Mouse (Mus musculus): Measurements from ENCODE around the gene Polr3e. TPM values are rescaled to one million over a fixed set of nuclear protein-coding genes. Genes with fewer than 3 reads are reported as not detected.

Gene Polr3e
- 10 to 100 TPM; 26.3 to 27.0 TPM for total RNA-seq (2021)
- long read RNA-seq, experiment 1, full-length matches to known transcripts: 8 of 18 reads
- long read RNA-seq, experiment 1, partial matches to known transcripts: 7 of 18 reads
- long read RNA-seq, experiment 1, other reads (novel, unspliced or antisense): 3 of 18 reads
- long read RNA-seq, experiment 2, full-length matches to known transcripts: 8 of 20 reads
- long read RNA-seq, experiment 2, partial matches to known transcripts: 4 of 20 reads
- long read RNA-seq, experiment 2, other reads (novel, unspliced or antisense): 8 of 20 reads

- peak; percentile 99 to 100 for DNase-seq (ENCODE audit: low spot score in 2 of 2)
- peak within 1 kb of the TSS; percentile 95 for H3K4me3 ChIP-seq
- TF ChIP-seq CTCF (conservative IDR thresholded peaks at IDR 0.05): peak; percentile 97
- peak within 1 kb of the TSS; percentile 86 for H3K27ac ChIP-seq
These were observed at the start of gene Polr3e for GRCm38 (mm10) chr7:120917592-120918461. Gene Polr3e, plus strand, starts transcription at chr7:120917744.

DNA sequence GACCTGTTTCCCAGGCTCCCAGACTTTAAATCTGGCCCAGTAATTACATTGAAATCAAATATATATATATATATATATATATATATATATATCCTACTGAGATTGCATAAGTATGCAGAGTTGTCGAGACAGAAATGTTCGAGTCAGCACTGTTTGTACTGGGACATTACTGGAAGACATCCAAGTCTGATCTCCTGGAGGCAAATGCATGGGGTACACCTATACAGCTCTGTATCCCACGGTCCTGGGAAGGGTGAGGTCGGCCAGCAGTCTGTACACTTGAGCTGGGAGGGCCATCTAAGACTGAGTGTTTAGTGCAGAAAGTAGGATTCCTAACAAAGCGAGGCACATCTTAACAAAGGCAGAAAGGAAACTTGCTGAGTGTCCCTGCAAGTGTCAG, 47.7 kb upstream of the Polr3e start:
- no peak for TF ChIP-seq CTCF (conservative IDR thresholded peaks at IDR 0.05)
- H3K4me3 ChIP-seq: no peak overlapping the region
- H3K27ac ChIP-seq: no peak overlapping the region
- DNase-seq (ENCODE audit: low spot score in 2 of 2): no peak

DNA sequence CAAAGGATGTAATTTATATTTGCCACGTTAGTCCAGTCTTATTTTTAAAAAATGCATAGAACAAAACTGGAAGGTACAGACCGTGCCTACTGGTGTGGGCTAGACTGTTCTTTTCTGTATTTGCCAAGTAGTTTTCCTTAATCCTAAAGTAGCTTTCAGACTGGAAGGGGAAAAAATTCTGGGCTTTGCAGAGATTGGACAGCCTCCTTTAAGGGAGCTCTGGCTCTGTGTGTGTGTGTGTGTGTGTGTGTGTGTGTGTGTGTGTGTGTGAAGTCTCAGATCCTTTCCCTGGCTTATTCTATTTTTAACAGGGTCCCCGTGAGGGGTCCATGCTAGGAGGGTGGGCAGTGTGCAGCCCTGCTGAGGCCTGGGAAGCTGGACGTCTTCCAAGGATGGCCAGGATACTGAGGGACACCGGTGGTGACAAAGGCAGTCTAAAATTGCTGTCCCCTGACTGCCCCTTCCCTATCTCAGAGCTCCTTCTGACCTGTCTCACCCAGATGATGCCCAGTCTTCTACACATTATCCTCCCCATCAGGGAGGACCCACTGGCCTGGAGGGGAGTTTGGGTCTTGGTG, 47.0 kb upstream of the Polr3e start:
- Histone ChIP-seq H3K4me3 (no peak overlapping the region), H3K27ac (no peak overlapping the region)
- no peak for DNase-seq (ENCODE audit: low spot score in 2 of 2)
- TF ChIP-seq CTCF (conservative IDR thresholded peaks at IDR 0.05): no peak

- TF ChIP-seq CTCF (conservative IDR thresholded peaks at IDR 0.05): no peak
- Histone ChIP-seq H3K27ac (no peak overlapping the region), H3K4me3 (no peak overlapping the region)
- DNase-seq (ENCODE audit: low spot score in 2 of 2): no peak
These were observed 44.5 kb upstream of the Polr3e start for GRCm38 (mm10) chr7:120873083-120873482.

DNA sequence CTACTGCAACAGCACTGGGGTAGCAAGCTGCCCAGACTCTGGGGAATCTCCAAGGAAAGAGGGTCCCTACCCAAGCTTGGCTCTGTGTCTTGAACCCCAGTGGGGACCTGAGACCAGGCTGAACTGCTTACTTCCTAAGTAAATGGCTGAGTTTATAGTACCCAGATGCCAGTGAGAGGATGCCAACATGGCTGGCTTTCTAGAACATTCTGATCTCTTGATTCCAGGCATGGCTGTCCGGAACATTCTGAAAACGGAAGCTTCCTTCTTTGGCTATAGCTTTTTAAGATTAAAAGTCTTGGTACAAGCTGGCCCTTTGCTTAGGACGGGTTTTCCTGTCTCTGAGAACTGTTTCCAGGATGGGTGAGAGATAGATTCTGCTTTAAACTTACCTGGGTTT, 43.5 kb upstream of the Polr3e start:
- Histone ChIP-seq H3K4me3 (no peak overlapping the region), H3K27ac (no peak overlapping the region)
- no peak for TF ChIP-seq CTCF (conservative IDR thresholded peaks at IDR 0.05)
- DNase-seq (ENCODE audit: low spot score in 2 of 2): no peak

- no peak for TF ChIP-seq CTCF (conservative IDR thresholded peaks at IDR 0.05)
These were observed 42.6 kb upstream of the Polr3e start for GRCm38 (mm10) chr7:120874764-120875539.

DNA sequence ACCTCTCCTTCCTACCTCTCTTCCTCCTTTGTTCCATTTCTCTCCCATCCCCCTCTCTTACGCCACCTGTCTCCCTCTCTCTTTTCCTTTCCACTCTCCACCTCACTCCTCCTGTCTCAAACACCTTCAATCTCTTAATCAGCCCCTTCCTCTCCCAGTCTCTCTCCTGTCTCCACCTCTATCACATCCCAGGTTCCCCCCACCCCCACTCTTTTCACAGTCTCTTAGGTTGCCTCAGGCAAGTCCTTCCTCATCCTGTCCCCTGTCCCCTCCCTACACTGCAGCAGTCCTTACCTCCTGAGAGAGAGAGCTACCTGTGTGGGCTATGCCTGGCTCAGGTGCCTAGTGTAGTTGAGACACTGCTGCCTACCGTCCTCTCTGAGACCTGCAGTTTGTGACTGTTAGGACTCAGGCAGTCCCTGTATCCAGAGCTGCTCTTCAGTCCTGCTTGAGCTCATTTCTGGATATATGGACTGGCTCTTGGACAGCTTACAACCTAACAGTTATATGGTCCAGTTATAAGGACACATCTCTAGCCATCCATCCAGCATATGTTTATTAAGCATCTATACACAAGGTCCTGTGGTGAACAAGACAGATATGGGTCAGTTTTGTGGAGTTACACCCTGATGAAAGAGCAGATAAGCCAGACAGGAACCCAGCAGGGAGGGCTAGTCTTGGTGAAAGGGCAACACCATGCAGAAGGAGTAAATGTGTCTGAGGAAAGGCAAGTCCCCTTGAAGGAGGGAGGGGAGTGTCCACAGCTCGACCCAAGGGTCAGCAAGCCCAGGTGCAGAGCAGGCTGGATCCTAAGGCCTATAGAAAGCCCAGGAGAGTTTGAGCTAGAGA, 41.8 kb upstream of the Polr3e start:
- DNase-seq (ENCODE audit: low spot score in 2 of 2): no peak
- no peak overlapping the region for H3K27ac ChIP-seq
- no peak for TF ChIP-seq CTCF (conservative IDR thresholded peaks at IDR 0.05)
- no peak overlapping the region for H3K4me3 ChIP-seq

More at GRCm38 (mm10) chr7:120874764-120875539, 42.6 kb upstream of the Polr3e start:
- DNase-seq (ENCODE audit: low spot score in 2 of 2): no peak
- no peak overlapping the region for H3K27ac ChIP-seq
- H3K4me3 ChIP-seq: no peak overlapping the region

- Histone ChIP-seq H3K27ac (no peak overlapping the region), H3K4me3 (no peak overlapping the region)
- TF ChIP-seq CTCF (conservative IDR thresholded peaks at IDR 0.05): no peak
- DNase-seq (ENCODE audit: low spot score in 2 of 2): no peak
These were observed 39.3 kb upstream of the Polr3e start for GRCm38 (mm10) chr7:120878271-120878670.

DNA sequence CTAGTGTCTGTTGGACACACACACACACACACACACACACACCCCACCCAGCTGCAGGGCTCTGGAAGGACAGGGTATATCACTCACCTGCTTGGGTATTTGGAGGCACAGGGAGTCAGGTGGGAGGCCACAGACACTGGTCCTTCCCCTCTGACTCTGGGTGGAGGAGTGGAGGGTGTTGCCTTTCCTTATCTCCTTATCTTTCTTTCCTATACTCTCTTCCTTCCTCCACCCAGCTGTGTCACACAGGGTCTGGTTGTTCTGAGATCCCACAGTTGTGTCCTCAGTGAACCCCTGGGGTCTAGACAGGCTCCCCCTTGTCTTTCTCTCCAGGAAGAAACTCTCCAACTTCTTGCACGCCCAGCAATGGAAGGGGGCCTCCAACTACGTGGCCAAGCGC, 37.6 kb upstream of the Polr3e start:
- no peak for TF ChIP-seq CTCF (conservative IDR thresholded peaks at IDR 0.05)
- H3K27ac ChIP-seq: no peak overlapping the region
- H3K4me3 ChIP-seq: no peak overlapping the region
- DNase-seq (ENCODE audit: low spot score in 2 of 2): no peak

- H3K27ac ChIP-seq: no peak overlapping the region
- no peak overlapping the region for H3K4me3 ChIP-seq
- TF ChIP-seq CTCF (conservative IDR thresholded peaks at IDR 0.05): no peak
- no peak for DNase-seq (ENCODE audit: low spot score in 2 of 2)
These were observed 36.8 kb upstream of the Polr3e start for GRCm38 (mm10) chr7:120880770-120881169.

DNA sequence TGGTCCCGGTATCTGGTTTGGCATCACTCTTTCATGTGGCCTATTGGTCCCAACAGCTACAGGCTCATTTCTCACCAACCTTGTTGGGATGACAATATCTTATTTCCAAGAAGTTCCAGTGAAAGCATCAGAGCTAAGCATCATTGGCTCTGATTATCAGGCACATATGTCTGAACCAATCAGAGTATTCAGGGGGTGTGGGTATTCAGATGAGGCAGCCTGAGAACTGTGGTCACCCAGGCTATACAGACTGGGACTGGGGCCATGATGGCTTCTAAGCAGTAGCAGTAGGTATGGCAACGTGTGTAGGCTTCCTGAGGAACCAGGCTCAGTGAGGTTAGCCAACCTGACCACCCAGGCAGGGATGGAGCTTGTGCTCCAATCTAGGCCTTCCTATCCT, 36.1 kb upstream of the Polr3e start:
- no peak for DNase-seq (ENCODE audit: low spot score in 2 of 2)
- no peak for TF ChIP-seq CTCF (conservative IDR thresholded peaks at IDR 0.05)
- Histone ChIP-seq H3K4me3 (no peak overlapping the region), H3K27ac (no peak overlapping the region)

DNA sequence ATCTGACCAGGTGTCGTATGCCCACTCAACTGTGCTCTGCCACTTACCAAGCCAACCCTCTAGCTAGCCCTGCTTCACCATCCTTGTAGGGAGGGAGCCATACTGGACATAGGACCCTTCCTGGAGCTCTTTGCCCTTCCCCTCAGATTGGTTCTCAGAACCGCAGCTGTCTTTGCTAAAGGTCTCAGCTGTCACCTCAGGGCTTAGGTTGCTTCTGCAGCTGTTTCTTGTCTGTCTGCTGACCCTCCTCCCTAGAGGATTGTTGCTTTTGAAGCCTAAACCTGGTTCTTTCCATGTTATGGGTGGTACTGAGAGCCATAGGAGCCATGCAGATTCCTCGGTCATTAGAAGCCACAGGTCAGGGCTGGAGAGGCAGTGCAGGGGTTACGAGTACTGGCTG, 34.9 kb upstream of the Polr3e start:
- Histone ChIP-seq H3K4me3 (no peak overlapping the region), H3K27ac (no peak overlapping the region)
- DNase-seq (ENCODE audit: low spot score in 2 of 2): no peak
- TF ChIP-seq CTCF (conservative IDR thresholded peaks at IDR 0.05): no peak
